Mouse (Mus musculus) neutrophil, adult 5-6 weeks (primary cell): ENCODE results near the gene Ugt1a7c. TPM values are rescaled to one million over a fixed set of nuclear protein-coding genes. Genes with fewer than 3 reads are reported as not detected.

ENCODE experiments used
- ATAC-seq: fragments of 151-379, 151-347 bp; 2 replicates; pipeline ENCODE4 v1.8.0; 2017; ENCODE audit warnings: mild to moderate bottlenecking, moderate TSS enrichment; ENCODE audit not compliant: insufficient number of reproducible peaks, poor library complexity, low FRiP score, severe bottlenecking; ENCODE audit errors: extremely low read depth
- total RNA-seq: library from RNA; stranded (forward); fragments of 200-1000 nt; gene quantifications from 2 replicates; pipeline ENCODE4 v1.2.3, GENCODE M21; 2017

The Ugt1a7c gene
- total RNA-seq, 1 experiment from 2014 or later, result 123 TPM

- ATAC-seq, result no peak
Observed at GRCm38 (mm10) chr1:88231803-88232499, 137.1 kb downstream of the Ugt1a7c start.

- no peak for ATAC-seq
Observed at GRCm38 (mm10) chr1:88232664-88233380, 138.0 kb downstream of the Ugt1a7c start.

- ATAC-seq, result no peak
Observed at GRCm38 (mm10) chr1:88233421-88234247, 138.8 kb downstream of the Ugt1a7c start.

- no peak for ATAC-seq
Observed at GRCm38 (mm10) chr1:88234248-88234610, 139.4 kb downstream of the Ugt1a7c start.

- ATAC-seq, result no peak
Observed at GRCm38 (mm10) chr1:88234646-88235045, 139.8 kb downstream of the Ugt1a7c start.

GRCm38 (mm10) chr1:88235046-88235893 lies 140.4 kb downstream of the Ugt1a7c start:
- ATAC-seq, result no peak

- ATAC-seq, result no peak
Observed at GRCm38 (mm10) chr1:88235894-88236415, 141.1 kb downstream of the Ugt1a7c start.

- no peak for ATAC-seq
Observed at GRCm38 (mm10) chr1:88237311-88237710, 142.4 kb downstream of the Ugt1a7c start.

GRCm38 (mm10) chr1:88238771-88239170 lies 143.9 kb downstream of the Ugt1a7c start:
- ATAC-seq, result no peak

GRCm38 (mm10) chr1:88240072-88240471 lies 145.2 kb downstream of the Ugt1a7c start:
- ATAC-seq, result no peak

- ATAC-seq, result no peak
Observed at GRCm38 (mm10) chr1:88240579-88240978, 145.7 kb downstream of the Ugt1a7c start.

GRCm38 (mm10) chr1:88243861-88244260 lies 149.0 kb downstream of the Ugt1a7c start:
- ATAC-seq, result no peak

- ATAC-seq, result no peak
Observed at GRCm38 (mm10) chr1:88245881-88246280, 151.0 kb downstream of the Ugt1a7c start.

- ATAC-seq, result no peak
Observed at GRCm38 (mm10) chr1:88246386-88246785, 151.5 kb downstream of the Ugt1a7c start.

GRCm38 (mm10) chr1:88247660-88248059 lies 152.8 kb downstream of the Ugt1a7c start:
- no peak for ATAC-seq

- ATAC-seq, result no peak
Observed at GRCm38 (mm10) chr1:88248658-88249057, 153.8 kb downstream of the Ugt1a7c start.

- no peak for ATAC-seq
Observed at GRCm38 (mm10) chr1:88249596-88249995, 154.7 kb downstream of the Ugt1a7c start.

- no peak for ATAC-seq
Observed at GRCm38 (mm10) chr1:88250023-88250422, 155.2 kb downstream of the Ugt1a7c start.

- ATAC-seq, result peak; percentile 4
Observed at GRCm38 (mm10) chr1:88253106-88253505, 158.2 kb downstream of the Ugt1a7c start.
